Mouse (Mus musculus) gastrocnemius, postnatal 36 days (tissue): ENCODE measurements around the gene Rrp1. TPM values are rescaled to one million over a fixed set of nuclear protein-coding genes. Genes with fewer than 3 reads are reported as not detected.

Experiments
- DNase-seq, 2 experiments: peaks; one replicate each; pipeline ENCODE4 v3.0.0; 2022
- intact Hi-C: fragments of 180-260 bp; cut with DNase I; formaldehyde crosslinking; loops from one replicate; pipeline ENCODE4 v1.15.1; 2025
- long read RNA-seq, 2 experiments: library from polyadenylated mRNA; stranded (forward); transcript quantifications; one replicate each; pipeline ENCODE4 v2.0.0; 2021
- total RNA-seq, 2 experiments: library from RNA; stranded (reverse); gene quantifications; 2 replicates each; pipeline ENCODE4 v1.2.3; 2021

Gene Rrp1
- total RNA-seq: 10 to 100 TPM; 53.3 to 63.7 TPM
- long read RNA-seq, experiment 1, partial matches to known transcripts: 11 of 13 reads
- long read RNA-seq, experiment 1, other reads (novel, unspliced or antisense): 2 of 13 reads
- long read RNA-seq, experiment 2, partial matches to known transcripts: 18 of 20 reads
- long read RNA-seq, experiment 2, other reads (novel, unspliced or antisense): 2 of 20 reads

GRCm38 (mm10) chr10:78412319-78413151 is at the start of gene Rrp1:
TSS of gene Rrp1 (minus strand) at chr10:78413043.
- peak; percentile 79 to 93 for DNase-seq
- intact Hi-C loops: loop anchor here (5.0 kb wide), 1 partner anchor 230 kb away; no protein-coding TSS in a partner anchor

- intact Hi-C loops: no loop called here
- no peak for DNase-seq
Measured at GRCm38 (mm10) chr10:78461767-78462166, 48.9 kb upstream of the Rrp1 start.

- no peak for DNase-seq
- intact Hi-C loops: no loop called here
Measured at GRCm38 (mm10) chr10:78460463-78460862, 47.6 kb upstream of the Rrp1 start.

GRCm38 (mm10) chr10:78458348-78459111 is 45.7 kb upstream of the Rrp1 start:
- peak; percentile 43 to 45 for DNase-seq
- intact Hi-C loops: no loop called here

- peak; percentile 68 to 69 for DNase-seq
- intact Hi-C loops: no loop called here
Measured at GRCm38 (mm10) chr10:78457495-78458347, 44.9 kb upstream of the Rrp1 start.

- DNase-seq: no peak
- intact Hi-C loops: no loop called here
Measured at GRCm38 (mm10) chr10:78456696-78457095, 43.9 kb upstream of the Rrp1 start.

GRCm38 (mm10) chr10:78452641-78453040 is 39.8 kb upstream of the Rrp1 start:
- DNase-seq: no peak
- intact Hi-C loops: no loop called here

- no peak for DNase-seq
- intact Hi-C loops: no loop called here
Measured at GRCm38 (mm10) chr10:78450761-78451160, 37.9 kb upstream of the Rrp1 start.

- intact Hi-C loops: no loop called here
- DNase-seq: no peak
Measured at GRCm38 (mm10) chr10:78447396-78447795, 34.6 kb upstream of the Rrp1 start.

- no peak for DNase-seq
- intact Hi-C loops: no loop called here
Measured at GRCm38 (mm10) chr10:78446195-78446594, 33.4 kb upstream of the Rrp1 start.

- intact Hi-C loops: no loop called here
- DNase-seq: no peak
Measured at GRCm38 (mm10) chr10:78442292-78442691, 29.4 kb upstream of the Rrp1 start.

GRCm38 (mm10) chr10:78441606-78442005 is 28.8 kb upstream of the Rrp1 start:
- intact Hi-C loops: no loop called here
- DNase-seq: no peak

GRCm38 (mm10) chr10:78440812-78441211 is 28.0 kb upstream of the Rrp1 start:
- intact Hi-C loops: no loop called here
- no peak for DNase-seq

- intact Hi-C loops: loop anchor here (5.0 kb wide), 1 partner anchor 47 kb away; no protein-coding TSS in a partner anchor
- no peak for DNase-seq
Measured at GRCm38 (mm10) chr10:78439990-78440389, 27.1 kb upstream of the Rrp1 start.

GRCm38 (mm10) chr10:78439550-78439949 is 26.7 kb upstream of the Rrp1 start:
- DNase-seq: no peak
- intact Hi-C loops: loop anchor here (5.0 kb wide), 1 partner anchor 48 kb away; no protein-coding TSS in a partner anchor

- intact Hi-C loops: loop anchor here (5.0 kb wide), 1 partner anchor 49 kb away; no protein-coding TSS in a partner anchor
- peak; percentile 68 to 71 for DNase-seq
Measured at GRCm38 (mm10) chr10:78438094-78438493, 25.3 kb upstream of the Rrp1 start.

- no peak for DNase-seq
Measured at GRCm38 (mm10) chr10:78432853-78433252, 20.0 kb upstream of the Rrp1 start.

GRCm38 (mm10) chr10:78429776-78430175 is 16.9 kb upstream of the Rrp1 start:
- no peak for DNase-seq
- intact Hi-C loops: no loop called here

More at GRCm38 (mm10) chr10:78432853-78433252, 20.0 kb upstream of the Rrp1 start:
- intact Hi-C loops: no loop called here

- intact Hi-C loops: no loop called here
- DNase-seq: no peak
Measured at GRCm38 (mm10) chr10:78429180-78429579, 16.3 kb upstream of the Rrp1 start.

- intact Hi-C loops: no loop called here
Measured at GRCm38 (mm10) chr10:78428070-78428469, 15.2 kb upstream of the Rrp1 start.

More at GRCm38 (mm10) chr10:78428070-78428469, 15.2 kb upstream of the Rrp1 start:
- no peak for DNase-seq
